Mouse (Mus musculus): ENCODE measurements at regions not wholly inside any gene's neighbourhood (a gene's known extent, or its start where the extent isn't known, plus 50 kb on each side); places are given as distances from the start of the nearest gene placed in this dataset.

GRCm38 (mm10) chr15:31087607-31088006, 136.5 kb upstream of the Dap start:
- DNase-seq (ENCODE audit: low spot score): no peak

- peak; percentile 31 for DNase-seq (ENCODE audit: low spot score)
Measured at GRCm38 (mm10) chr15:31091916-31092570, 132.1 kb upstream of the Dap start.

- DNase-seq (ENCODE audit: low spot score): no peak
Measured at GRCm38 (mm10) chr15:31096206-31096605, 127.9 kb upstream of the Dap start.

- DNase-seq (ENCODE audit: low spot score): no peak
Measured at GRCm38 (mm10) chr15:31097301-31097700, 126.8 kb upstream of the Dap start.

GRCm38 (mm10) chr15:31104743-31105142, 119.4 kb upstream of the Dap start:
- no peak for DNase-seq (ENCODE audit: low spot score)

- DNase-seq (ENCODE audit: low spot score): no peak
Measured at GRCm38 (mm10) chr15:31106907-31107306, 117.2 kb upstream of the Dap start.

GRCm38 (mm10) chr15:31113216-31113615, 110.9 kb upstream of the Dap start:
- DNase-seq (ENCODE audit: low spot score): no peak

GRCm38 (mm10) chr15:31117338-31117737, 106.8 kb upstream of the Dap start:
- peak; percentile 4 for DNase-seq (ENCODE audit: low spot score)

GRCm38 (mm10) chr15:31120147-31120546, 104.0 kb upstream of the Dap start:
- DNase-seq (ENCODE audit: low spot score): no peak

GRCm38 (mm10) chr15:31125784-31126183, 98.3 kb upstream of the Dap start:
- no peak for DNase-seq (ENCODE audit: low spot score)

GRCm38 (mm10) chr15:31126999-31127398, 97.1 kb upstream of the Dap start:
- DNase-seq (ENCODE audit: low spot score): no peak

GRCm38 (mm10) chr15:31134891-31135290, 89.2 kb upstream of the Dap start:
- DNase-seq (ENCODE audit: low spot score): no peak

- DNase-seq (ENCODE audit: low spot score): no peak
Measured at GRCm38 (mm10) chr15:31138637-31139036, 85.5 kb upstream of the Dap start.

GRCm38 (mm10) chr15:31141750-31142149, 82.4 kb upstream of the Dap start:
- DNase-seq (ENCODE audit: low spot score): no peak

- DNase-seq (ENCODE audit: low spot score): no peak
Measured at GRCm38 (mm10) chr15:31148251-31149145, 75.6 kb upstream of the Dap start.

GRCm38 (mm10) chr15:31149855-31150254, 74.3 kb upstream of the Dap start:
- no peak for DNase-seq (ENCODE audit: low spot score)

GRCm38 (mm10) chr15:31150546-31151471, 73.3 kb upstream of the Dap start:
- DNase-seq (ENCODE audit: low spot score): peak; percentile 6

GRCm38 (mm10) chr15:31155141-31155540, 69.0 kb upstream of the Dap start:
- DNase-seq (ENCODE audit: low spot score): no peak

- DNase-seq (ENCODE audit: low spot score): no peak
Measured at GRCm38 (mm10) chr15:31166543-31167105, 57.5 kb upstream of the Dap start.

GRCm38 (mm10) chr15:31167506-31167905, 56.6 kb upstream of the Dap start:
- DNase-seq (ENCODE audit: low spot score): no peak

- DNase-seq (ENCODE audit: low spot score): no peak
Measured at GRCm38 (mm10) chr15:31168191-31168590, 55.9 kb upstream of the Dap start.

Measured in gastrocnemius, adult 18-20 months (tissue).